Mouse (Mus musculus): ENCODE data around the gene Cpa2. TPM values are rescaled to one million over a fixed set of nuclear protein-coding genes. Genes with fewer than 3 reads are reported as not detected.

Cpa2 gene
- polyA plus RNA-seq, 1 experiment from 2014 or later = 15.9 TPM

DNA sequence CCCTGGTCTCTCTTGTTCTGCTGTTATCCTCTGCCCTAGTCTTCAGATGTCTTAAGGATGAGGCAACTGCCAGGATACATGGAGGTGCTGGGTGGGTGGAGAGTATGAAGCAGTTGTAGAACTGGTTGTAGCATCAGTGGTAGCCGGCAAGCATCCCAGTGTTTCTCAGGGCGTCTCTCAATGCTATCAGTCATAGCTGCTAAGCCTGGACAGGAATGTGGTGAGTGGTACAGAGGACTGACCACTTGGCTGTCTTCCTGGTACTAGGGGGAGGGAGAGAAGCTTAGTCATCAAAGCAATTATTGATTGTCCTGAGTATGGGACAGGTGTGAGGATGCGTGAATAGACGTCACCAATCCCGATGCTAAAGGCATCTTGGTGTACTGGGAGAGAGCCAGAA lies 28.6 kb downstream of the Cpa2 start:
- no peak overlapping the region for H3K9ac ChIP-seq (replicated peaks; ENCODE audit: low read length)
- no peak overlapping the region for H3K4me3 ChIP-seq (ENCODE audit: low read length)
- H3K4me1 ChIP-seq (ENCODE audit: insufficient read depth, low read length) = peaks cover 5% of the 10 kb centered on the region; the same call in 1 of the 2 replicates
- 89% methylated on average over 5 of the region's 5 CpGs for WGBS
- no peak overlapping the region for H3K4me2 ChIP-seq (replicated peaks; ENCODE audit: low read depth, low read length)
- H3K9me3 ChIP-seq (ENCODE audit: low read length) = no peaks in the 10 kb centered on the region
- no peak overlapping the region for H3K27ac ChIP-seq (ENCODE audit: low read length)
- ATAC-seq (ENCODE audit: low FRiP score, low TSS enrichment) = no peak
- no peaks in the 10 kb centered on the region for H3K36me3 ChIP-seq (ENCODE audit: insufficient read depth, low read length)
- no peaks in the 10 kb centered on the region for H3K27me3 ChIP-seq (ENCODE audit: insufficient read depth, low read length)

DNA sequence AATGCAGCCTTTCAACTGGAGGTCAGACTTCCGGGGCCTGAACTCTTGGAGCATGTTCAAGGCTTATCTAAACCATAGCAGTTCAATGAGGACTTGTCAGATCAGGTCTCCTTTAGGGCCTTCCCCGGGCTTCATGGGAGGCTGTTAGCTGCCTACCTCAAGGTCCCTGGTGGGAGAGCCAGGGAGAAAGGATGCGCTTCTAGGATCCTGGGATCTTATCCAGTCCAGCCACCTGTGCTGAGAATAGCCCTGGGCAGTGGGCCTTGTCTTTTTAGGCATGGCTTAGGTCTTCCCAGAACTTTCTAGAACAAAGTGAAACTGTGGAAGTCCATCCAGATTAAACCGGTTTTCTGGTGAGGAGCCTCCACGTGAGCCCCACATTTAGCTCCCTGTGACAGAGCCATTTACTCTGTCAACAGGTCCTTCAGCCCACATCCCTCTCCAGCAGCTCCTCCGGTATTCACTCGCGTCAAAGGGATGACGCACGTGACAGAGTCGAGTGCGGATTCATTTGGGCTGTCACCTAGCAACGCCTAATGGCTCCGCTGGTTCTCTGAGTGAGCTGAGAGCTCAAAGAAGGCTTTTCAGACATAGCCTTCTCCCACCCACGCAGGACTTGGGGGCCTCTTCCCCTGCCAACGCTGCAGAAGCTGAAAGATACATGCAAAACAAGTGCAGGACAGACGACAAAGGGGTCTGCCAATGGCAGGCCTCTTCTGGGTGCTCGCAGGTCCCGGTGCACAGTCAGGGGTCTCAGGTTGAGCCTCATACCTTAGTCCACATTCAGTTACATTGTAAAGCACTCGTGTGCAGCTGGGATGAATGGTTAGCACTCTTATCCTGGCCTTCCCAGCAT lies 31.3 kb downstream of the Cpa2 start:
- WGBS = 59% methylated on average over 20 of the region's 20 CpGs
- no peak overlapping the region for H3K27ac ChIP-seq (ENCODE audit: low read length)
- 0 out of 2 replicates have a peak, but pooled peaks have one; percentile 42 for ATAC-seq (ENCODE audit: low FRiP score, low TSS enrichment)

DNA sequence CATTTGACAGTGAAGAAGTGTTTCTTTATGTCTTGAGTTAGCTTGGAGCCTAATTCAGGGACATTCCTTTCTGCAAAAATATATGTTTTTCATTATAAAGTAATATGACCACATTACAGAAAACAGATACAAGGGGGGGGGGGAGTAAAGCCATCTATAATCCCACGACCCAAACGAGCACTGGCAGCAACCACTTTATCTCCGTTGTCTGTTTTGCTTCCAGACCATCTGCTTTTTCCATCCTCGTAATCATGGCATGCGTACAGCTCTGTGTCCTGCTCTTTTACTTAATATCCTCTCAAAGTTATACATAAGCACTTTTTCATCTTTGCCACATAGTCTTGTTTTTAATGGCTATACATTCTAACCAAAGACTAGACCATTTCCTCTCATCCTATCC lies 32.0 kb downstream of the Cpa2 start:
- H3K27ac ChIP-seq (ENCODE audit: low read length) = no peak overlapping the region
- no peak overlapping the region for H3K9ac ChIP-seq (replicated peaks; ENCODE audit: low read length)
- H3K4me2 ChIP-seq (replicated peaks; ENCODE audit: low read depth, low read length) = no peak overlapping the region
- no peaks in the 10 kb centered on the region for H3K9me3 ChIP-seq (ENCODE audit: low read length)
- no peak for ATAC-seq (ENCODE audit: low FRiP score, low TSS enrichment)
- H3K36me3 ChIP-seq (ENCODE audit: insufficient read depth, low read length) = no peaks in the 10 kb centered on the region
- peaks cover 19% of the 10 kb centered on the region for H3K4me1 ChIP-seq (ENCODE audit: insufficient read depth, low read length)
- WGBS = 75% methylated on average over 5 of the region's 5 CpGs
- no peaks in the 10 kb centered on the region for H3K27me3 ChIP-seq (ENCODE audit: insufficient read depth, low read length)
- H3K4me3 ChIP-seq (ENCODE audit: low read length) = no peak overlapping the region

More for the DNA sequence above, 31.3 kb downstream of the Cpa2 start:
- Histone ChIP-seq H3K4me2 (replicated peaks; ENCODE audit: low read depth, low read length) (no peak overlapping the region), H3K27me3 (ENCODE audit: insufficient read depth, low read length) (no peaks in the 10 kb centered on the region), H3K9ac (replicated peaks; ENCODE audit: low read length) (no peak overlapping the region), H3K4me3 (ENCODE audit: low read length) (no peak overlapping the region), H3K4me1 (ENCODE audit: insufficient read depth, low read length) (peaks cover 19% of the 10 kb centered on the region), H3K9me3 (ENCODE audit: low read length) (no peaks in the 10 kb centered on the region), H3K36me3 (ENCODE audit: insufficient read depth, low read length) (no peaks in the 10 kb centered on the region)

DNA sequence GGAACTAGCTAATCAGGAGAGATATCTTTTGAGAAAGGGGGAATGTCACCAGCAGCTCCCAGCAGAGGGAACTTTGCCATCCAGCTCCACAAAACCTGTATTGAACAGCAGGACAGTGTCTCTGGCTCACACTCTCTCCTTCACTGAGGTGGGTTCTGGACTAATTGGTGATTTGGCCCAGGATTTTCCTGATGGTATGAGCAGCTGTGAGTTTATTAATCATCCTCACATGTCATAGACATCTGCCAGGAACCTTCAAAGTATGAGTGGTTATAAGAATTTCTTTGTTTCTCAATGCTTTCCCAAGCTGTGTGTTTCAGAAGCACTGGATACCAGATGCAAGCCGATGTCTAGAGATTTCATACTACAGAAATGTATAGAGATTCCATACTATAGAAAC lies 33.6 kb downstream of the Cpa2 start:
- Histone ChIP-seq H3K9ac (replicated peaks; ENCODE audit: low read length) (no peak overlapping the region), H3K4me3 (ENCODE audit: low read length) (no peak overlapping the region), H3K27ac (ENCODE audit: low read length) (no peak overlapping the region), H3K4me1 (ENCODE audit: insufficient read depth, low read length) (peaks cover 23% of the 10 kb centered on the region), H3K27me3 (ENCODE audit: insufficient read depth, low read length) (no peaks in the 10 kb centered on the region), H3K36me3 (ENCODE audit: insufficient read depth, low read length) (no peaks in the 10 kb centered on the region), H3K4me2 (replicated peaks; ENCODE audit: low read depth, low read length) (no peak overlapping the region), H3K9me3 (ENCODE audit: low read length) (no peaks in the 10 kb centered on the region)
- 98% methylated on average over 1 of the region's 1 CpGs for WGBS
- ATAC-seq (ENCODE audit: low FRiP score, low TSS enrichment) = no peak

DNA sequence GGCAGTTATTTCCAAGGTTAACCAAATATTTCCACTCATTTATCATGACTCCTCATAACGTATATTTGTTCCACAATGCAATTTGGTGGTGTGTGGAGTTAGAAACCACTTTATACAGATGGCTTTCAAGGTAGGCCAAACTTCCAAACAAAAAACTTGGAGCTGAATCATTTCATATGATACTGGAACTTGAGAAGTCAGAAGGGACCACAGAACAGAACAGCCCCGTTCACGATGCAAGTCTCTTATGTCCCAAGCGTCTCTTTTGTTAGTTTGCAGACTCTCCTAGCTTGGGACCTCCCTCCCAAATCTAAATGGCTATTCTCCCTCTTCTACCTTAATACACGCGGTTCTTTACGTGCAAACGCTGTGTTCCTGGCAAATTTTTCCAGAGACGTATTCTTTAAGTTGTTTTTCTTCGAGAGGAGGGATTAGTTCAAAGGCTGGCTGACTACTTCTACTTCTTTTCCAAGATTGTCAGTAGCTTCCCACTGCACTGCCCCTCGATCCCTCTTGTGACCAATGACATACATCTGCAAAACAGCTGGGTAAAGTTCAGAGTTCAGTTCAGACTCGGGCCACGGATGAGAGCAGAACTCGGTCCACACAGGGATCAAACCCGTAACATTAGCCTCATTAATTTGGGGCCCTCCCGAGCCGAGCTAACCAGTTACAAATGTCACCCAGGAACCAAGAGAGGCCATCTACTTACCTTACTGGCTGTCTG lies 35.3 kb downstream of the Cpa2 start:
- no peak overlapping the region for H3K9ac ChIP-seq (replicated peaks; ENCODE audit: low read length)
- WGBS = 45% methylated on average over 17 of the region's 17 CpGs
- ATAC-seq (ENCODE audit: low FRiP score, low TSS enrichment) = no peak
- H3K4me2 ChIP-seq (replicated peaks; ENCODE audit: low read depth, low read length) = no peak overlapping the region
- H3K27ac ChIP-seq (ENCODE audit: low read length) = peak overlapping the region; percentile 55
- H3K9me3 ChIP-seq (ENCODE audit: low read length) = no peaks in the 10 kb centered on the region
- H3K36me3 ChIP-seq (ENCODE audit: insufficient read depth, low read length) = no peaks in the 10 kb centered on the region
- no peaks in the 10 kb centered on the region for H3K27me3 ChIP-seq (ENCODE audit: insufficient read depth, low read length)
- no peak overlapping the region for H3K4me3 ChIP-seq (ENCODE audit: low read length)
- H3K4me1 ChIP-seq (ENCODE audit: insufficient read depth, low read length) = peaks cover 30% of the 10 kb centered on the region

DNA sequence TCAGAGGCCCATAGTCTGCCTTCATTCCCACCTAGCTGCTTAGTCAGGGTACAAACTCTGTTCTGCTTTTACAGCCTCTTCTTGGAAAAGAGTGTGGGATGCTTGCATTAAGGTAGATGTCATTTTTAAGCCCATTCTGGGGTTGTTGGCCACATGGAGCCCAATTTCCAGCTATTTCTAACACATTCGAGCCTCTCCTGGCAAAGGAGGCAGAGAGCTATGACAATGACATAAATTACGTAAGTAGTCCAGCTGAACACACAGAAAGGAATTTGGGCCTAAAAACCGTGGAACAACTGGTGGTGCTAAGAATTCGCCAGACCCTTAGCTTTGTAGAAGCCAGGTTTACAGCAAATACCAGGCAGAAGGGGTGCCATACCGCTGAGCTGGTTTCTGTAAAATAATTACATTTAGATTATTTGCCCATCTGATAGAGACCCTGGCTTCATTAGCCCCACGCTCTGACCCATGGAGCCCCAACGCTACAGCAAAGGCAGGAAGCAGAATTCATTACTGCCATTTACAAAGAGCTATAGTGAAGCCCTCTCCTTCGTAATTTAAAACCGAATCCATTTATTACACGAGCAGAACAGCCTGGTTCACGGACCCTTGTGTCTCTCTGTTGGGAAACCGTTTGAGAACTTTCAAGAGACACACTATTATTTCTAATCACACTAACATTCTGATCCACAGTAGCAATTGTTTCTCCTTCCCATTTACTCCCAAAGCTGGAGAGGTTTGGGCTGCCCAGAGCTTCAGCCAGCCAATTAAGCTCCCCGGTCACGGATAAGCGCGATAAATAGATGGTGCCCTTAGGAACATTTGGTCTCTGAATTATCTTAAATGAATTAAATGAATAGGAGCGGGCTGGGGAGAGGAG lies 38.8 kb downstream of the Cpa2 start:
- Histone ChIP-seq H3K4me2 (replicated peaks; ENCODE audit: low read depth, low read length) (no peak overlapping the region), H3K4me3 (ENCODE audit: low read length) (no peak overlapping the region), H3K27me3 (ENCODE audit: insufficient read depth, low read length) (no peaks in the 10 kb centered on the region), H3K27ac (ENCODE audit: low read length) (peak overlapping the region; percentile 35), H3K4me1 (ENCODE audit: insufficient read depth, low read length) (peaks cover 25% of the 10 kb centered on the region), H3K36me3 (ENCODE audit: insufficient read depth, low read length) (no peaks in the 10 kb centered on the region), H3K9ac (replicated peaks; ENCODE audit: low read length) (no peak overlapping the region), H3K9me3 (ENCODE audit: low read length) (no peaks in the 10 kb centered on the region)
- ATAC-seq (ENCODE audit: low FRiP score, low TSS enrichment) = no peak
- 45% methylated on average over 17 of the region's 17 CpGs for WGBS

DNA sequence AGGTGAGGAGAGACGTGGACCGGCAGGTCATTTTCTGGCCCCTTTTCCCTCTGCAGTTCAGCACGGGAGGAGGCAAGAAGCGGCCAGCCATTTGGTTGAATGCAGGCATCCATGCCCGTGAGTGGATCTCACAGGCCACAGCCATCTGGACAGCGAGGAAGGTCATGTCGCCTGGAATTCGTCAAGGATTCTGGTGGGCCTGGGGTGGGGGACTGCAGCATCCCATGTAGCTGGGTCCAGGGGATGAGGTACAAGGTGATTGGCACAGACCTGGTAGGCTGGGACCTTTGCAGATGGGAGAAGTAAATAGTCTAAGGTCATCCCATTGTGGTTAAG lies 39.4 kb downstream of the Cpa2 start:
- H3K4me1 ChIP-seq (ENCODE audit: insufficient read depth, low read length) = peaks cover 25% of the 10 kb centered on the region
- H3K4me2 ChIP-seq (replicated peaks; ENCODE audit: low read depth, low read length) = no peak overlapping the region
- no peak overlapping the region for H3K9ac ChIP-seq (replicated peaks; ENCODE audit: low read length)
- no peaks in the 10 kb centered on the region for H3K9me3 ChIP-seq (ENCODE audit: low read length)
- no peak for ATAC-seq (ENCODE audit: low FRiP score, low TSS enrichment)
- H3K27ac ChIP-seq (ENCODE audit: low read length) = no peak overlapping the region
- H3K27me3 ChIP-seq (ENCODE audit: insufficient read depth, low read length) = no peaks in the 10 kb centered on the region
- 43% methylated on average over 8 of the region's 8 CpGs for WGBS
- H3K4me3 ChIP-seq (ENCODE audit: low read length) = no peak overlapping the region
- no peaks in the 10 kb centered on the region for H3K36me3 ChIP-seq (ENCODE audit: insufficient read depth, low read length)

DNA sequence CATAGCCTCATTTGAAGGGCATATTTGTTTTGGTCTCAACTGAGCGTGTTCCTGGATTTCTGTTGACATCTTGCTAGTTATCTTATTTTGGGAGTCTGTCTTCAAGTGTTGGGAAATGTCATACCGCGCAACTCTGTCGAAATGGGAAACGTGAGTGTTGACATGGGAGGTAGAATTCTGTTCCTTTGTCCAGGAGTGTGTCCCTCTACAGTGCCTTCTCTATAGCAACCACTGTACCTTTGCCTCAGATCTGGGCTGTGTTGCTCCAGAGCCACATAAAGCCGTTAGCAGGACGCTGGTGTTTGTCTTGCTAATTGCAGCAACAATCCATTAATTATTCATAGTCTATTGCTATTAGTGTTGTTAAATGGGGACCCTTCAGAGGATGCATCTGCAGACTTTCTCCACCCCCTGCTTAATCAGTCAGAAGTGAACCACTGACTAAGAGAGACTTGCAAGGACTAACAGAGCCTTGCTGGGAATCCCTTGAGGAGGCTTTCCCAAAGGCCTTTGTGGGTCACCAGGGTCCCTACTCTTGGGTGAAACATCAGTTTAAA lies 45.6 kb downstream of the Cpa2 start:
- Histone ChIP-seq H3K36me3 (ENCODE audit: insufficient read depth, low read length) (no peaks in the 10 kb centered on the region), H3K9ac (replicated peaks; ENCODE audit: low read length) (no peak overlapping the region), H3K4me3 (ENCODE audit: low read length) (no peak overlapping the region), H3K4me1 (ENCODE audit: insufficient read depth, low read length) (peaks cover 12% of the 10 kb centered on the region), H3K4me2 (replicated peaks; ENCODE audit: low read depth, low read length) (no peak overlapping the region), H3K27me3 (ENCODE audit: insufficient read depth, low read length) (no peaks in the 10 kb centered on the region), H3K27ac (ENCODE audit: low read length) (no peak overlapping the region), H3K9me3 (ENCODE audit: low read length) (no peaks in the 10 kb centered on the region)
- no peak for ATAC-seq (ENCODE audit: low FRiP score, low TSS enrichment)
- WGBS = 78% methylated on average over 7 of the region's 7 CpGs

DNA sequence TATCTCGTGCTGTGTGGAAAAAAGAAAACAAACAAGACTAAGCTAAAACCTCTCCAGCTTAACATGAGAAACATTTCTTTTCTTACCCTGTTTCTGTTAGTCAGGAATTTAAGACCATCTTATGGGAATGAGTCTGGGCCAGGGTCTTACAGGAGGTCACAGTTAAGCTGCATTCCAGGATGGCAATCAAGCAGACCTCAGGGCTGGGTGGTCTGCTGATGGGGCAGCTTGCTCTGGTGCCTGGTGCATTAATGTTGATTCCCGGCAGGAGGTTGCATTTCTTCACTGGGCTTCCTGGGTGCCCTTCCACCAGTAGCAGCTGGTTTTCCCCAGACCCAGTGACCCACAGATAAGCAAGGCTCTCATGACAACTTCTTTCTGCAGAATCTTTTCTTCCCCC lies 48.4 kb downstream of the Cpa2 start:
- Histone ChIP-seq H3K4me1 (ENCODE audit: insufficient read depth, low read length) (peaks cover 15% of the 10 kb centered on the region), H3K9ac (replicated peaks; ENCODE audit: low read length) (no peak overlapping the region), H3K36me3 (ENCODE audit: insufficient read depth, low read length) (no peaks in the 10 kb centered on the region), H3K4me2 (replicated peaks; ENCODE audit: low read depth, low read length) (no peak overlapping the region), H3K4me3 (ENCODE audit: low read length) (no peak overlapping the region), H3K27me3 (ENCODE audit: insufficient read depth, low read length) (no peaks in the 10 kb centered on the region), H3K27ac (ENCODE audit: low read length) (peak overlapping the region; percentile 36), H3K9me3 (ENCODE audit: low read length) (no peaks in the 10 kb centered on the region)
- 18% methylated on average over 2 of the region's 2 CpGs for WGBS
- ATAC-seq (ENCODE audit: low FRiP score, low TSS enrichment) = 0 out of 2 replicates have a peak, but pooled peaks have one; percentile 59
